Mouse (Mus musculus) heart, postnatal 25 days (tissue): ENCODE data around the gene Tusc2. TPM values are rescaled to one million over a fixed set of nuclear protein-coding genes. Genes with fewer than 3 reads are reported as not detected.

Experiments used
- DNase-seq: peaks from one replicate; pipeline ENCODE4 v3.0.0; 2022; ENCODE audit warnings: low spot score
- intact Hi-C: fragments of 180-260 bp; cut with DNase I; formaldehyde crosslinking; loops from one replicate; pipeline ENCODE4 v1.15.1; 2025
- total RNA-seq, 2 experiments: library from RNA; stranded (reverse); gene quantifications; 2 replicates each; pipeline ENCODE4 v1.2.3; 2021

The Tusc2 gene
- total RNA-seq, 2 experiments from 2014 or later, result 28.6 to 30.4 TPM

GRCm38 (mm10) chr9:107602068-107602648 lies 39.1 kb downstream of the Tusc2 start:
- DNase-seq, result peak; percentile 79
- intact Hi-C loops, result loop anchor here (1.0 to 5.0 kb wide), 3 partner anchors 42 to 135 kb away; no protein-coding TSS in a partner anchor

GRCm38 (mm10) chr9:107603251-107603650 lies 40.2 kb downstream of the Tusc2 start:
- intact Hi-C loops, result loop anchor here (5.0 kb wide), 1 partner anchor 134 kb away; no protein-coding TSS in a partner anchor
- no peak for DNase-seq

- intact Hi-C loops, result no loop called here
- DNase-seq, result no peak
Observed at GRCm38 (mm10) chr9:107605041-107605661, 42.1 kb downstream of the Tusc2 start.

GRCm38 (mm10) chr9:107606591-107606990 lies 43.5 kb downstream of the Tusc2 start:
- intact Hi-C loops, result no loop called here
- no peak for DNase-seq

GRCm38 (mm10) chr9:107607036-107607435 lies 44.0 kb downstream of the Tusc2 start:
- no peak for DNase-seq
- intact Hi-C loops, result no loop called here

- intact Hi-C loops, result no loop called here
- DNase-seq, result no peak
Observed at GRCm38 (mm10) chr9:107607653-107608245, 44.7 kb downstream of the Tusc2 start.

- intact Hi-C loops, result no loop called here
- DNase-seq, result no peak
Observed at GRCm38 (mm10) chr9:107608741-107609432, 45.8 kb downstream of the Tusc2 start, which contains the start of gene Sema3b. Sema3b (minus strand) TSS chr9:107609229.

GRCm38 (mm10) chr9:107609433-107609830 lies 46.4 kb downstream of the Tusc2 start:
- intact Hi-C loops, result no loop called here
- DNase-seq, result no peak

GRCm38 (mm10) chr9:107611456-107612190 lies 48.6 kb downstream of the Tusc2 start:
- intact Hi-C loops, result no loop called here
- DNase-seq, result no peak

- intact Hi-C loops, result no loop called here
- peak; percentile 98 for DNase-seq
Observed at GRCm38 (mm10) chr9:107612191-107612944, 49.3 kb downstream of the Tusc2 start.

GRCm38 (mm10) chr9:107612945-107613569 lies 50.0 kb downstream of the Tusc2 start:
- no peak for DNase-seq
- intact Hi-C loops, result no loop called here

- intact Hi-C loops, result no loop called here
- no peak for DNase-seq
Observed at GRCm38 (mm10) chr9:107615035-107615434, 52.0 kb downstream of the Tusc2 start.

Other genes with a start within 250 kb of the Tusc2 start
- gene Hemk1, start 224.9 kb upstream of the Tusc2 start, total RNA-seq, result 10 to 100 TPM; 23.0 to 26.9 TPM
- 1 to 10 TPM; 4.8 to 5.9 TPM for gene 6430571L13Rik, start 222.7 kb upstream of the Tusc2 start, total RNA-seq
- gene Cacna2d2, start 163.6 kb upstream of the Tusc2 start, total RNA-seq, result 10 to 100 TPM; 12.3 to 13.4 TPM
- gene Tmem115, start 29.3 kb upstream of the Tusc2 start, total RNA-seq, result 10 to 100 TPM; 20.6 to 21.4 TPM
- 1 to 10 TPM; 3.1 to 3.5 TPM for gene Cyb561d2, start 21.1 kb upstream of the Tusc2 start, total RNA-seq
- 10 to 100 TPM; 17.3 to 18.9 TPM for gene Nprl2, start 21.0 kb upstream of the Tusc2 start, total RNA-seq
- not detected for gene Zmynd10, start 16.0 kb upstream of the Tusc2 start, total RNA-seq
- gene Rassf1, start 11.7 kb upstream of the Tusc2 start, total RNA-seq, result 10 to 100 TPM; 12.1 to 16.7 TPM
- 10 to 100 TPM; 35.4 to 36.2 TPM for gene Hyal2, start 4.7 kb downstream of the Tusc2 start, total RNA-seq
- gene Hyal1, start 13.7 kb downstream of the Tusc2 start, total RNA-seq, result 1 to 10 TPM; 5.3 TPM
- gene Naa80, start 15.6 kb downstream of the Tusc2 start, total RNA-seq, result 10 to 100 TPM; 14.0 to 18.4 TPM
- under 1 TPM; 0.45 to 0.62 TPM for gene Hyal3, start 17.6 kb downstream of the Tusc2 start, total RNA-seq
- gene Ifrd2, start 24.4 kb downstream of the Tusc2 start, total RNA-seq, result 10 to 100 TPM; 44.6 to 45.8 TPM
- 10 to 100 TPM; 15.0 to 17.8 TPM for gene Sema3b, start 46.0 kb downstream of the Tusc2 start, total RNA-seq
- gene Gnai2, start 72.1 kb downstream of the Tusc2 start, total RNA-seq, result 100 to 1,000 TPM; 241 to 257 TPM
- 10 to 100 TPM; 62.0 to 69.7 TPM for gene Slc38a3, start 106.3 kb downstream of the Tusc2 start, total RNA-seq
- not detected for gene Gnat1, start 116.5 kb downstream of the Tusc2 start, total RNA-seq
- 10 to 100 TPM; 15.1 to 15.8 TPM for gene Sema3f, start 147.2 kb downstream of the Tusc2 start, total RNA-seq
- 10 to 100 TPM; 48.0 to 62.7 TPM for gene Rbm5, start 207.7 kb downstream of the Tusc2 start, total RNA-seq